Mouse (Mus musculus): Measurements from ENCODE around the gene Ell2.

Ell2 gene

DNA sequence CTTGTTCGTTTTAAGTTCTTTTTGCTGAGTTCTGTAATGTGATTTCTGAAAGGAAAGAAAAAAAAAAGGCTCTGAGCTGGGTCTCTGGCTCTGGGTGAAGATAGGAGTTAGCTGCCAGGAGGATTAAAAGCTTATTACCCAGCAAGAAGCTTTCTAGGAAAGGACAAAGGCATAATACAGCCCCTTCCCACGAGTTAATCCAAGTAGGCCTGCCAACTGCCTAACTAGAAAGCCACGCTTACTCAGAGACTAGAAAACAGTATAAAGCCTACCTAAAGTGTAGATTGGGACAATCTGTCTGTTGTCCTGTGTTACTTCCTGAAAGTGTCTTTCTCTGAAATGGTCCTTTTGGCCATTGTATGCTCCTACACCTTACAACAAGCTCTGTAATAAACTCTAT lies 111.9 kb downstream of the Ell2 start:
- DNase-seq = no peak

DNA sequence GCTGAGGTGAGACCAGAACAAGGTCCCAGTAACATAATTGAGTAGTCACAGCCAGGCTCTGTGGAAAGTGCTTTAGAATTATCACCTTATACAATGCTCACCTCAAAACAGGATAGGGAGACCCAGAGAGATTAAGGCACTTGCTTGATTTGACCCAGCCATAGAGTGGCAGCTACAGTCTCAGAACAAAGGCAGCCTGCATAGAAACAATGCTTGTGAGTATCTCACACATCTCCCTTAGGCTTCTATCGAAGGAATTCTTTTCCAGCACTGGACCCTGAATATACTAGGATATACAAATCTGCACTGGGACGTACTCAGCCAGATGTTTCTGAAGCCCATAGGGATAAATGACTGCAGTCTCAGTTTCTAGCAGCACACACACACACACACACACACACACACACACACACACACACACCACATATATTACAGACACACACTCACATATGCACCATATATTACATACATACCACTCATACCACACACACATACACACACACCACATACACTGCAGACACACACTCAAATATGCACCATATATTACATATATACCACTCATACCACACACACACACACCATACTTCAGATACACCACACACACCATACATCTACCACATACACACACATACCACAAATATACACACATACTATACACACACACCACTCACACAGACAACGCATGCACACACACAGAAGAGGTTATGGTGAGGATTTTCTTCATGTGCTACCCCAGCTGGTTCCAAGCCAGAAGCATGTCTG lies 112.6 kb downstream of the Ell2 start:
- no peak for DNase-seq

DNA sequence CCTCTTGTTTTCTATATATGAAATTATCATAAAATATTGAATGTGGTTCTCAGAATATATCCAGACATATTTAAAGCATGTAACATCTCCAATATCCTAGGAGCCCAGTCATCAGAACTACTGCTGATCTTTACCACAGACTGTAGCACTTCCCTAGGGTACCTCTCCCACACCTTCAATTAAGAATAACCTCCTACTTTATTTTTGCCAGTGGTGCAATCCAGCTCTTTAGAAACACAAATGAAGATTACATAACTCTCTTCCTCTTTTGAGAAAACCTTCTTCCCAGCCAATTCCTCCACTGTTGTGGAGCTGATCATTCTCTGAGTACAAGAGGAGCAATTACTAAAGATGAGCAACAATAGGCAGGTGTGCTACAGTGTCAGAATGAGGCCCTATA lies 113.3 kb downstream of the Ell2 start:
- no peak for DNase-seq
